Mouse (Mus musculus): ENCODE measurements around the gene Tktl2. TPM values are rescaled to one million over a fixed set of nuclear protein-coding genes. Genes with fewer than 3 reads are reported as not detected.

Gene Tktl2
- under 1 TPM; 0.08 to 0.10 TPM for total RNA-seq (2021)
- long read RNA-seq = 0 reads

- DNase-seq (ENCODE audit: low spot score in 2 of 2) = no peak
Observed at GRCm38 (mm10) chr8:66511537-66511936, at the start of gene Tktl2. Gene Tktl2 (plus strand): TSS chr8:66511756.

GRCm38 (mm10) chr8:66469821-66470220, 41.7 kb upstream of the Tktl2 start:
- no peak for DNase-seq (ENCODE audit: low spot score in 2 of 2)

GRCm38 (mm10) chr8:66476880-66477279, 34.7 kb upstream of the Tktl2 start:
- DNase-seq (ENCODE audit: low spot score in 2 of 2) = no peak

DNA sequence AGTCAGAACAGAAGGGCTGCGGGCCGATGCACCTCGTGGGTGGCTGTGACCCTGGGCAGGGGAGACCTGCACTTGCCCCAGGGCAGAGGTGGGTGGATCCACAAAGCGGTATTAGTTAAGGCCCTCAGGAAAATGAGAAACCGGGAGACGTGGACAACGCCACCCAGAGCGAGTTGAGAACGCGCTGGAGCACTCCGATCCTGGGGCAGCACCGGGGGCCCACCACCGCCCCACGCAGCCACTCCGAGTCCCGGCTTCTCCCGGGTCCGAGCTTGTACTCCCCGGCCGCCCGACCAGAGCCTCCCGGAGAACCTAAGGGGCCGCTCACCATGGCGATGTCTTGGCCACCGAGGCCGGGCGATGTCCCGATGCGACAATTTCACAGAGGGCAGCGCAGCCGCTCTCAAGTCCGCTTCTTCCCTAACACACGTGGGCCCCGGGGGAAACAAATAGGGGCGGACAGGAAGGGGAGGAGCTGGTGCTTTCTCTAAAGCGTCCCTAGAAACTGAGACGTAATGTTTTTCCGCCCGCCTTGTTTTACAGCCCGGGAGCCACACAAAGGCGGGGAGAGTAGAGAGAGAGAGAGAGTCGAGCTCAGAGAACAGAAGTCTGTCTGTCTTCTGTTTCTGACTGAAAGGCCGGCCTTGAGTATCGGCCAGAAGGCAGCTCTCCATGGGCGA, 25.3 kb upstream of the Tktl2 start, which contains the start of gene Tma16:
Gene Tma16, minus strand, starts transcription at position 447 of the 680 bp plus-strand sequence.
- peak; percentile 78 to 89 for DNase-seq (ENCODE audit: low spot score in 2 of 2)

- DNase-seq (ENCODE audit: low spot score in 2 of 2) = no peak
Observed at GRCm38 (mm10) chr8:66488556-66488955, 23.0 kb upstream of the Tktl2 start.

DNA sequence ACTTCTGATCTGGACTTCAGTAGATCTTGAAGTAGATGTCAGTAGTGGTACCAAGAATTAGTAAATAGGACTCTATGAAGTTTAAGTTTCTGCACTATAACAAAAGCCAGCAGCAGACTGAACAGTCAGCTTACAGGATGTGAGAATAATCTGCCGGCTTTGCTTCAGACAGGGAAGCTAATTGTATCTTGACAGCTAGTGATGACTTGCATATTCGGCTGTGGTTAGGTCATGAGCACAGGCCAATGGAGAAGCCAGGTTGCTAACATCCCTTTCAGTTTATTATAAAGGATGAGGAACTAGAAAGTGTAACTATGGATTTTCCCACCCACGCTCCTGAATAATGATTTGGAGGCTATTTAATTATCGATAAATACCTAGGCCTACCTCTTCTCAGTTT, 20.9 kb upstream of the Tktl2 start:
- no peak for DNase-seq (ENCODE audit: low spot score in 2 of 2)

GRCm38 (mm10) chr8:66494496-66494895, 17.1 kb upstream of the Tktl2 start:
- DNase-seq (ENCODE audit: low spot score in 2 of 2) = no peak

DNA sequence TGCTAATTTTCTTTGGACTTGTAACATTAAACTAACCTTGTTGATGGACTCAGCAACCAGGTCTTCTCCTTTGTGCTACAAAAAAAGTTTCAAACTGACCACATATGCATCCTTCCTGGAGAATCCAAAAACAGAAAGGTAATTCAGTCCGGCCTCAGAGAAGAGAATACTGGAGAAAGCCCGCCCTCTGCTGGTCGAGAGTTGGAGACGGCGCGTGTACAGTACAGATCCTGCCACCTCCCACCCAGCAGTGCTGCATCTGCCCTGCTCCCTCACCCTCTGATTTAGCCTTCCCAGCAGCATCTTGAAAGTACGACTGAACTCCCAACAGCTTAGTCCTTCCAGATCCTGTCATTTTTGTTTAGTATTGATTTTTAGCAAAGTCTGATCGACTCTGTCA, 15.8 kb upstream of the Tktl2 start:
- peak; percentile 64 to 90 for DNase-seq (ENCODE audit: low spot score in 2 of 2)

GRCm38 (mm10) chr8:66496998-66497577, 14.5 kb upstream of the Tktl2 start:
- DNase-seq (ENCODE audit: low spot score in 2 of 2) = peak; percentile 11 to 72

DNA sequence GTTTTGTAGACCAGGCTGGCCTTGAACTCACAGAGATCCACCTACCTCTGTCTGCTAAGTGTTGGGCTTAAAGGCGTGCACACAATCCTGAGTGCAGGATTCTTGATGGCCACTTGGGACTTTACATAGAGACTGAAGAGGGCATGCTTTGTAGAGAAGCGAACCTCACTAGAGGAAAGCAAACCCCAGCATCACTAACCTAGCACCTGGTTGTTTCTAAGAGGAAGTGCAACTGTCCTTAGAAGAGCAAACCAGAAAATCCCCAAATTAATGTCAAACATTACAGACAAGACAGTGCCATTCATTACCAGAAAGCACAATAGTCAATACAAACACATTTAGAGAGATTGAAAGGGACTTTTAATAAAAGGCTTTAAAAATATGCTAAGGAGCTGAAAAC, 8.2 kb upstream of the Tktl2 start:
- DNase-seq (ENCODE audit: low spot score in 2 of 2) = no peak

GRCm38 (mm10) chr8:66519149-66519548, 7.6 kb downstream of the Tktl2 start:
- DNase-seq (ENCODE audit: low spot score in 2 of 2) = no peak

GRCm38 (mm10) chr8:66520576-66520975, 9.0 kb downstream of the Tktl2 start:
- DNase-seq (ENCODE audit: low spot score in 2 of 2) = no peak

DNA sequence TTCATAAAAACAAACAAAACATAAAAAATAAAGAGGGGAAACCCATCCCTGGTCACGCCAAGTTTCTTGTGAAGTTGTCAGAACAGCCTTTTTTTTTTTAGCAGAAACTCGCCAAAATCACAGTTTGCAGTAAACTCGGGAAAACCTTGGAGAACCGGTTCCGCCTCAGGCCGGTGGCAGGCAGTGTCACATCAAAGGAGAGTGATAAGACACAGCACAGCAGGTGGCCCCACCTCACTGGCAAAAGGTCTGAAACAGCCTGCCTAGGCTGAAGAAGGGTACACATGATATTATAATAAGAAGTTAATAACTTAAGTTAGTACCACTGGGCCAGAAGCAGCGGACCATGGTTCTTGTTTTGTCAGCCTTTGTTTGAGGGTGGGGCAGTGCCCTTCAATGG, 38.5 kb downstream of the Tktl2 start:
- DNase-seq (ENCODE audit: low spot score in 2 of 2) = no peak

Other genes starting within 250 kb of the Tktl2 start
- gene Tma16, start 25.2 kb upstream of the Tktl2 start, total RNA-seq (2021) = 1 to 10 TPM; 9.2 to 9.7 TPM
- gene Npy5r, start 176.4 kb downstream of the Tktl2 start, total RNA-seq (2021) = 10 to 100 TPM in 1 of 2 experiments, 1 to 10 TPM in 1; 9.2 to 10.3 TPM
- gene Npy1r, start 185.4 kb downstream of the Tktl2 start, total RNA-seq (2021) = 10 to 100 TPM; 26.5 to 28.7 TPM